Mouse (Mus musculus) liver, adult 2 months (tissue): ENCODE data around the gene Atxn7l1. TPM values are rescaled to one million over a fixed set of nuclear protein-coding genes. Genes with fewer than 3 reads are reported as not detected.

ENCODE experiments used
- DNase-seq: peaks from one replicate; pipeline ENCODE4 v3.0.0-alpha.2; 2011; ENCODE audit warnings: low read depth, low spot score; ENCODE audit errors: extremely low read depth
- H3K27ac ChIP-seq: fragments of 200-500 bp; replicated peaks from 2 replicates; pipeline ENCODE4 v1.5.1; 2012; ENCODE audit warnings: low read depth, mild to moderate bottlenecking, control low read depth, inconsistent platforms, low read length; ENCODE audit not compliant: insufficient read depth
- H3K27me3 ChIP-seq: fragments of 200-500 bp; 2 replicates; pipeline ENCODE4 v1.6.1; 2012; ENCODE audit warnings: mild to moderate bottlenecking, moderate library complexity, low read length, inconsistent platforms; ENCODE audit not compliant: control insufficient read depth, insufficient read depth
- H3K36me3 ChIP-seq: fragments of 200-500 bp; 2 replicates; pipeline ENCODE4 v1.6.1; 2012; ENCODE audit warnings: low read length, inconsistent platforms; ENCODE audit not compliant: control insufficient read depth, insufficient read depth
- H3K4me1 ChIP-seq: fragments of 200-500 bp; 2 replicates; pipeline ENCODE4 v1.6.1; 2011; ENCODE audit warnings: low read length; ENCODE audit not compliant: control insufficient read depth, insufficient read depth
- H3K4me3 ChIP-seq: fragments of 200-500 bp; 2 replicates; pipeline ENCODE4 v1.5.1; 2011; ENCODE audit warnings: low read depth, mild to moderate bottlenecking, control low read depth, low read length, moderate library complexity; ENCODE audit not compliant: insufficient read depth
- H3K79me2 ChIP-seq: fragments of 200-500 bp; 2 replicates; pipeline ENCODE4 v1.6.1; 2012; ENCODE audit warnings: inconsistent platforms, mild to moderate bottlenecking, low read length, moderate library complexity; ENCODE audit not compliant: control insufficient read depth, insufficient read depth
- H3K9ac ChIP-seq: fragments of 200-500 bp; 2 replicates; pipeline ENCODE4 v1.6.1; 2012; ENCODE audit warnings: low read depth, mild to moderate bottlenecking, control low read depth, inconsistent platforms, low read length
- CTCF ChIP-seq: fragments of 200-500 bp; IDR thresholded peaks from 2 replicates; pipeline ENCODE4 v1.5.1; 2011; ENCODE audit warnings: low read depth, low read length, control low read depth
- POLR2A ChIP-seq: fragments of 200-500 bp; IDR thresholded peaks from 2 replicates; pipeline ENCODE4 v1.6.1; 2011; ENCODE audit warnings: low read length, control low read depth; ENCODE audit not compliant: insufficient read depth; ENCODE audit errors: extremely low read depth
- WGBS: fragments of 180-500 bp; shearing (Covaris S2); methylation state at CpG from one replicate; pipeline ENCODE4 v1.1.7; 2018; 5-methylcytosine and 5-hydroxymethylcytosine counted together
- polyA plus RNA-seq: library from polyadenylated mRNA; depleted of rRNA; stranded (reverse); fragments of >200 nt; gene quantifications from 2 replicates; pipeline ENCODE4 v1.2.3, GENCODE M21; 2012
- total RNA-seq: library from RNA; depleted of rRNA; stranded (reverse); fragments of >200 nt; gene quantifications from 2 replicates; pipeline ENCODE4 v1.2.3, GENCODE M21; 2014

The Atxn7l1 gene
- total and polyA plus RNA-seq, 2 experiments: 6.1 to 16.2 TPM

DNA sequence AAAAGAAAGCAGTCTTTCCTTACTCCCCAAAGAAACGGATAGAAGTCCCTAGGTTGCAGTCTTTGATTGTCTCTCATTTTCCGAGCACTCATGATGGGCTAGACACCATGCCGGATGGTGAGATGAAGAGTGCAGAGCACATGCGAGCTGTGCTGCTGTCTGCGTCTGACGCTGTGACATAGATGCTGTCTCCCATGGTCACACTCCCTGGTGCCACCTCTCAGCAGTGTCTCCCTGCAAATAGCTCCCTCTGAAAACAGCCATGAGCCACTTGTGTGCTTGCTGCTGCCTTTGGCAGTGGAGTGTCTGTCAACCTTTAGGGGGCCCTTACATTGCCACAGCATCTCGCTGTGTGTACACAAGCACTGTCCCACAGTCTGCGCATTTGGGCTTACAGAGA, 95.2 kb downstream of the Atxn7l1 start:
- no peaks in the 10 kb centered on the region for H3K79me2 ChIP-seq
- 95% methylated on average over 8 of the region's 8 CpGs for WGBS
- H3K4me3 ChIP-seq: no peak overlapping the region
- H3K9ac ChIP-seq: no peak overlapping the region
- no peaks in the 10 kb centered on the region; the same call in 1 of the 2 replicates for H3K4me1 ChIP-seq
- no peak overlapping the region for H3K27ac ChIP-seq
- TF ChIP-seq POLR2A: no peak
- no peak for TF ChIP-seq CTCF
- DNase-seq: no peak
- H3K27me3 ChIP-seq: no peaks in the 10 kb centered on the region
- H3K36me3 ChIP-seq: no peaks in the 10 kb centered on the region

DNA sequence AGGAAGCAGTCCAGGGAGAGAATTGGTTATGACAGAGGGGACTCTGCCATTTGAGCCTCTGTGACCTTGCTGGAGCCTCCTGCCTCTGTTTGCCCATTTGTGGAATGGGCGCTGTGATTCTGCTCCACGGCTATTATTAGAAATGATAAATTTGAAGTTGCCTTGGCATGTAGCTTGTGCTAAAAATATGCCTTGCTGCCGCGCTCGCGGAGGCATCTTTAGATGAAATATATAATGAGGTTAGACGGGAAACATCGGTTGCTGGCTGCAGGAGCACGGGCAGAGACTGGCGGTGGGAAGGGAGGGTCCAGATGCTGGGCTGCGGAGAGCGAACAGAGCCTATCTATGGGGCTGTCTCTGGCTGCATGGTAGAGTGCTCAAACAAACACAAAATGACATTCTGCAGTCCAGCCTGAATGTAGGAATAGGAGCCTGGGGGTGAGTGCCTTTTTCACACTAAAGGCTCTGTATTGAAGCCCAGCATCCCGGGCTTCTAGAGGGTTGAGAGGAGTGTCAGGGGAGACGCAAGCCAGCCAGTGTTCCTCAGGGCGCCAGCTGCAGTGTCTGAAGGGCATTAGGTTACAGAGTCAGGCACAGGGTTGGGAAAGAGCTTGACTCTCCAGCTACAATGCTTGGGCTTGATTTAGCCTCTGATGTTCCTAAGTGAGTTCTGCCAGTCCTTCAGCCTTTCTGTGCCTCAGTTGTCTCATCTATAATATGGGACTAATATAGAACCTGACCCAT, 96.8 kb downstream of the Atxn7l1 start:
- DNase-seq: no peak
- Histone ChIP-seq H3K27me3 (no peaks in the 10 kb centered on the region), H3K9ac (no peak overlapping the region), H3K4me1 (no peaks in the 10 kb centered on the region; the same call in 1 of the 2 replicates), H3K36me3 (no peaks in the 10 kb centered on the region), H3K79me2 (no peaks in the 10 kb centered on the region), H3K27ac (no peak overlapping the region), H3K4me3 (no peak overlapping the region)
- WGBS: 82% methylated on average over 15 of the region's 15 CpGs
- TF ChIP-seq POLR2A (no peak), CTCF (no peak)

DNA sequence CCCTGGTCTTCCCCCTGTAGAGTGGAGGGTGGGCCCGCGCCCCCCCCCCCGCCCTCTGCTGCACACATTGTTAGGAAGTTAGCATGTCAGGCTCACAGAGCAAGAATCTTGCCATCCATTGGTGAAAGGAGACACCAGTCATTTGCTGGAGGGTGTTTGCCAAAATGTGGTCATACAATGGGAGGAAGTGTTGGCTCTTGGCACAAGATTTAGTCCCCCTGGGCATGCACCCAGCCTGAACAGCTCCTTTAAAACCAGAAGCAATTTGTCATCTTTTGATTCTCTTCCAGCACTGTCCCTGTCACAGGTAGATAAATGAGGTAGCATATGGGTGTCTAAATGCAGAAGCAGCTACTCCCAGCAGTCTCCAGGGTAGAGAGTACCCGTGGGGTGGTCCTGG, 98.0 kb downstream of the Atxn7l1 start:
- Histone ChIP-seq H3K4me1 (no peaks in the 10 kb centered on the region; the same call in 1 of the 2 replicates), H3K36me3 (no peaks in the 10 kb centered on the region), H3K79me2 (no peaks in the 10 kb centered on the region), H3K27me3 (no peaks in the 10 kb centered on the region), H3K9ac (no peak overlapping the region), H3K4me3 (no peak overlapping the region), H3K27ac (no peak overlapping the region)
- WGBS: 81% methylated on average over 4 of the region's 4 CpGs
- TF ChIP-seq POLR2A: no peak
- no peak for TF ChIP-seq CTCF
- no peak for DNase-seq

DNA sequence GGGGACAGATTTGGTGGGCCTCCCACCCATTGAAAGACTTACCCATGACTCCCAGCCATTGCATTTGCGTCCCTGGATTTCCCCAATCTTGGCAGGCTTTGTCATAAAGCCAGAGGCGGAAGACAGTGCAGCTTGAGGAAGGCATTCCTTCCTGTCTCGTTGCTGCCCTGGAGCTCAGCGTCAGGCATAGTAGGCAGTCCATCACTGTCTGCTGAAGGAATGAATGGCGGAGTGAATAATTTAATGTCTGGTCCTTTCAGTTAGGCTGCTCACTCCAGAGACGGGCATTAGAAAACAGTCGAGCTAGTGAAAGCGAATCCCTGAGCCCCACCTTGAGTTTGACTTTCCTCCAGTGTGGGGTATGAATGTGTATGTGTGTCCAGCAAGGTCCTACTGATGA, 99.4 kb downstream of the Atxn7l1 start:
- Histone ChIP-seq H3K4me3 (no peak overlapping the region), H3K9ac (no peak overlapping the region), H3K36me3 (no peaks in the 10 kb centered on the region), H3K27ac (no peak overlapping the region), H3K4me1 (no peaks in the 10 kb centered on the region; the same call in 1 of the 2 replicates), H3K79me2 (no peaks in the 10 kb centered on the region), H3K27me3 (no peaks in the 10 kb centered on the region)
- 80% methylated on average over 8 of the region's 8 CpGs for WGBS
- DNase-seq: no peak
- TF ChIP-seq CTCF (no peak), POLR2A (no peak)

DNA sequence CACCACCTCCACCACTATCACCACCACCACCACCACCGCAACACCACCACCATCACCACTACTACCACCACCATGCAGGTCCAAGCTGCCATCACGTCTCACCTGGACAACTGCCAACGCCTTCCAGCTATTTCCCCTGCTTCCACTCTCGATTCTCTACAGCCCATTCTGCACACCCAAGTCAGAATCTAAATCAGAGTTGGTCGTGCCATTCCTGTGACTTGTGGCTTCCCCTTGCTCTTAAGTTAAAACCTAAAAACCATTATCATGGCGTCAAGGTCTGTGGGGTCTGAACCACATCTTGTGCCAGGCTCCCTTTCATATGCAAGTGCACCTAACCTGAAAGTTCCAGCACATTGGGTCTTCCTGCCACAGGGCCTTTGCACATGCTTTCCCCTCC, 102.7 kb downstream of the Atxn7l1 start:
- TF ChIP-seq POLR2A (no peak), CTCF (no peak)
- H3K27me3 ChIP-seq: no peaks in the 10 kb centered on the region
- H3K79me2 ChIP-seq: no peaks in the 10 kb centered on the region
- WGBS: 92% methylated on average over 6 of the region's 6 CpGs
- H3K4me1 ChIP-seq: no peaks in the 10 kb centered on the region; the same call in 1 of the 2 replicates
- H3K4me3 ChIP-seq: no peak overlapping the region
- DNase-seq: no peak
- no peaks in the 10 kb centered on the region for H3K36me3 ChIP-seq
- no peak overlapping the region for H3K27ac ChIP-seq
- no peak overlapping the region for H3K9ac ChIP-seq

DNA sequence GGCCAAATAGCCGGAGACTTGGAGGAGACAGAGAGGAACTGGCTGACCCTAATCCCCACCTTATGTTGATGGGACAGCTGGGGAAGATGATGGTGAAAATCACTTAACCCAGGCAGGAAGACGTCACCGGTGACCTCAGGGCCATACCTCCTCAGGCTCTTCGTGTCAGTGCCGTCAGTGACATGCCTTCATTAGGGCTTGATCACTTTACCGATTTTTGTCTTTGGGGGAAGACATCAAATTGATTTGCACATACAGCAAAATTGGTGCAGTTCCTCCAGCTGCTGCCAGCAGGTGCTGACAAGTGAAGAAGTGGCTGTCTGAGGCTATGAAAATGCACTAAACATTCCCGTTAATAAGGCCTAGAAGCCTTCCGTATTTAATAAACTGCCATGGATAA, 103.9 kb downstream of the Atxn7l1 start:
- DNase-seq: no peak
- Histone ChIP-seq H3K27ac (no peak overlapping the region), H3K4me1 (no peaks in the 10 kb centered on the region), H3K4me3 (no peak overlapping the region), H3K79me2 (no peaks in the 10 kb centered on the region), H3K9ac (no peak overlapping the region), H3K27me3 (no peaks in the 10 kb centered on the region), H3K36me3 (no peaks in the 10 kb centered on the region)
- TF ChIP-seq POLR2A (no peak), CTCF (no peak)
- WGBS: 95% methylated on average over 8 of the region's 8 CpGs
